Mouse (Mus musculus) brain, embryonic 14.5 days (tissue): ENCODE measurements around the gene Cd47.

Source experiments
- CTCF ChIP-seq: fragments of 200-500 bp; IDR thresholded peaks from 2 replicates; pipeline ENCODE4 v1.5.1; 2012; ENCODE audit warnings: inconsistent platforms, mild to moderate bottlenecking, moderate library complexity, borderline replicate concordance; ENCODE audit not compliant: insufficient read depth, insufficient read length; ENCODE audit errors: extremely low read depth
- POLR2A ChIP-seq: fragments of 200-500 bp; IDR thresholded peaks from 2 replicates; pipeline ENCODE4 v1.6.1; 2012; ENCODE audit warnings: mild to moderate bottlenecking, inconsistent platforms, borderline replicate concordance; ENCODE audit not compliant: poor library complexity, insufficient read depth, insufficient read length, severe bottlenecking; ENCODE audit errors: extremely low read depth

DNA sequence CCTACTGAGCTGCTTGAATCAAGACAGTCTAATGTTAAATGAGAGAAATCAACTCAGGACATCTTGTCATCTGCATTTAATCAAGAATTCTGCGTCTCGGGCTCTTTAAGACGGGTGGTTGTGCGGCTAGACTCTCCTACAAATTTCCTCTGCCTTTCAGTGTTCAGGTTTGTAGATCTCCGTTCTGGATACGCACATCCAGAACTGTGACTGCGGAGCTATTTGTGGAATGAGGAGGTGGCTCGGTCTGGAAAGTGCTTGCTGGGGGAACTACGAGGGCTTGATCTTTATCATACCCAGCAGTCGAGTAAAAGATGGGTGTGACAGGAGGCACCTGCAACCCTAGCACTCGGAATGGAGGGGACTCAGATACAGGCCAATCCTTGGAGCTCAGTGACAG is 121.8 kb downstream of the Cd47 start:
- TF ChIP-seq CTCF (no peak), POLR2A (no peak)
